Mouse (Mus musculus) liver, embryonic 11.5 days (tissue): ENCODE measurements around the gene Npas4. TPM values are rescaled to one million over a fixed set of nuclear protein-coding genes. Genes with fewer than 3 reads are reported as not detected.
"Not testable (repeated sequence)": the region's sequence is repeated elsewhere in the genome, so short reads cannot be mapped to it uniquely, and the experiment has no call there.

ENCODE experiments used
- ATAC-seq: fragments of 200-750 bp; cut with Nextera tagmentation; replicated peaks from 2 replicates; pipeline ENCODE4 v1.8.0; 2017; ENCODE audit warnings: moderate number of reproducible peaks, mild to moderate bottlenecking, moderate TSS enrichment, moderate library complexity; ENCODE audit not compliant: low FRiP score
- DNase-seq: peaks from one replicate; pipeline ENCODE4 v3.0.0-alpha.2; 2017; ENCODE audit warnings: low spot score
- H3K27ac ChIP-seq: fragments of 300-500 bp; sonication (generic); 2 replicates; pipeline ENCODE4 v1.5.1; 2014; ENCODE audit warnings: mild to moderate bottlenecking, low read depth, low read length, control low read depth
- H3K27me3 ChIP-seq: fragments of 300-500 bp; sonication (generic); replicated peaks from 2 replicates; pipeline ENCODE4 v1.6.1; 2014; ENCODE audit warnings: low read length, mixed read lengths; ENCODE audit not compliant: control insufficient read depth, insufficient read depth
- H3K36me3 ChIP-seq: fragments of 300-500 bp; sonication (generic); 2 replicates; pipeline ENCODE4 v1.6.1; 2014; ENCODE audit warnings: mild to moderate bottlenecking, low read length, moderate library complexity, mixed read lengths; ENCODE audit not compliant: control insufficient read depth, insufficient read depth
- H3K4me1 ChIP-seq: fragments of 300-500 bp; sonication (generic); replicated peaks from 2 replicates; pipeline ENCODE4 v1.6.1; 2014; ENCODE audit warnings: low read length, mixed read lengths; ENCODE audit not compliant: control insufficient read depth, insufficient read depth
- H3K4me2 ChIP-seq: fragments of 300-500 bp; sonication (generic); 2 replicates; pipeline ENCODE4 v1.6.1; 2014; ENCODE audit warnings: mild to moderate bottlenecking, control low read depth, moderate library complexity
- H3K4me3 ChIP-seq: fragments of 300-500 bp; sonication (generic); 2 replicates; pipeline ENCODE4 v1.5.1; 2014; ENCODE audit warnings: low read depth, low read length, control low read depth
- H3K9ac ChIP-seq: fragments of 300-500 bp; sonication (generic); 2 replicates; pipeline ENCODE4 v1.6.1; 2014; ENCODE audit warnings: low read depth, low read length, control low read depth
- H3K9me3 ChIP-seq: fragments of 300-500 bp; sonication (generic); 2 replicates; pipeline ENCODE4 v1.6.1; 2016; ENCODE audit warnings: low read length, inconsistent platforms, mixed read lengths; ENCODE audit not compliant: control insufficient read depth
- WGBS: fragments of 180-500 bp; shearing (Covaris S2); extraction: QIAGEN DNeasy Blood & Tissue Kit; methylation state at CpG from one replicate; pipeline ENCODE4 v1.1.7; 2014; 5-methylcytosine and 5-hydroxymethylcytosine counted together
- polyA plus RNA-seq: library from polyadenylated mRNA; unstranded; fragments of >200 nt; fragmentation: Nextera tagmentation; extraction: Ambion mirVana; gene quantifications from 2 replicates; pipeline ENCODE4 v1.2.1, GENCODE M21; 2014

The Npas4 gene
- polyA plus RNA-seq, 1 experiment from 2014 or later, result 0.04 TPM

- H3K27ac ChIP-seq, result no peak overlapping the region
- H3K9ac ChIP-seq, result no peak overlapping the region
- ATAC-seq (no peak), DNase-seq (no peak)
- H3K4me3 ChIP-seq, result no peak overlapping the region
- no peaks in the 10 kb centered on the region for H3K4me1 ChIP-seq
- H3K9me3 ChIP-seq, result no peaks in the 10 kb centered on the region
- 21% methylated on average over 46 of the region's 47 CpGs for WGBS
- H3K27me3 ChIP-seq, result peaks cover 58% of the 10 kb centered on the region
- H3K4me2 ChIP-seq, result no peak overlapping the region
- no peaks in the 10 kb centered on the region for H3K36me3 ChIP-seq
Observed at GRCm38 (mm10) chr19:4989434-4990255, 471 bp downstream of the Npas4 start.

DNA sequence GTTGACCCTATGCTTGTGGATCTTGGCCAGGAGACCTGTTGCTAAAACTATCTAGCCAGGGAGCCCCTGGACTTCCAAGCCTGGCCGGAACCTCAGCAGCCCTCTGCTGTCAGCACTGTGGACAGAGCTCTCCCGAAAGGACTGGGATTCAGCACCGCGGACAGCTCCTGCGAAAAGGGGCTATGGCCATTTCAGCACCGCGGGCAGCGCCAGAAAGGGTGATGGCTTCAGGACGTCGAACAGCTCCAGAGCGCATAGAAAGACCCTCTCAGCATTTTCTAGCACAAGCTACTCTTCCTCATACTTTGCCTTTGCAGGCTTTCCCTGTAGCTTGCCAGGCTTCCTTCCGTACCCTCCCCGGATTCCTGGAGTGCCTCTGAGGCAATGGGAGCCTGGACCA, 1.1 kb downstream of the Npas4 start:
- 4% methylated on average over 13 of the region's 13 CpGs for WGBS
- no peaks in the 10 kb centered on the region for H3K4me1 ChIP-seq
- no peaks in the 10 kb centered on the region for H3K36me3 ChIP-seq
- H3K4me3 ChIP-seq, result no peak overlapping the region
- peak; percentile 91 for DNase-seq
- peaks cover 64% of the 10 kb centered on the region for H3K27me3 ChIP-seq
- no peaks in the 10 kb centered on the region for H3K9me3 ChIP-seq
- H3K27ac ChIP-seq, result no peak overlapping the region
- H3K4me2 ChIP-seq, result no peak overlapping the region
- H3K9ac ChIP-seq, result no peak overlapping the region
- no peak; the same call in 1 of the 2 replicates for ATAC-seq

DNA sequence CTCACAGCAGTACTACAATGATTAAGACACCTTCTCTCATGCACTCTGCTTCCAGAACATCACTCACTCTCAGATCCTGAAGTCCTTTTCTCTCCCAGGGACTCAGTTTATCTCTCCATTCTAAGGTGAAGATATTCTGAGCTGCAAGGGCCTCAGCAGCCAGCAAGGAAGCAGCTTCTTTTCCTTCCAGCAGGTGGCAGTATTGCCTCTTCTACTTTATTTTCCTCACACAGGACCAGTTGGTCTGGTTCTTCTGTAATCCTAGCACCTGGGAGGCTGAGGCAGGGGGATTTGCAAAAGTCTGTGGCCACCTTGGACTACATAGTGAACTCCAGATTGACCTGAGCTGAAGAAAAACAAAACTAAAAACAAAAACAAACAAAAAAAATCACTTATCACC, 8.3 kb downstream of the Npas4 start:
- Histone ChIP-seq H3K9ac (no peak overlapping the region), H3K4me3 (no peak overlapping the region), H3K9me3 (no peaks in the 10 kb centered on the region), H3K27me3 (peaks cover 48% of the 10 kb centered on the region), H3K4me2 (no peak overlapping the region), H3K36me3 (no peaks in the 10 kb centered on the region), H3K27ac (no peak overlapping the region), H3K4me1 (no peaks in the 10 kb centered on the region)
- DNase-seq (no peak), ATAC-seq (no peak)

DNA sequence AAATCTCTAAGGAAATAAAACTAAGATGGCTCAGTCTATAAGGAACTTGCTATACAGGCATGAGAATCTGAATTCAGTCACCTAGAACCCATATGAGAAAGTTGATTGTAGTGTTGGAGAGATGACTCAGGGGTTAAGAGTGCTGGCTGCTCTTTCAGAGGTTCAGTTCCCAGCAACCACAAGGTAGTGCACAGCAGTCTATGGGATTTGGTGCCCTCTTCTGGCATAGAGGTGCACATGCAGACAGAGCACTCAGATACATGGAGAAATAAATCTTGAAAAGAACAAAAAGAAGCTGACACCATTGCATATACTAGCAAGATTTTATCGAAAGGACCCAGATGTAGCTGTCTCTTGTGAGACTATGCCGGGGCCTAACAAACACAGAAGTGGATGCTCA, 21.9 kb downstream of the Npas4 start:
- Histone ChIP-seq H3K4me2 (no peak overlapping the region), H3K27ac (no peak overlapping the region), H3K36me3 (peaks cover 15% of the 10 kb centered on the region), H3K27me3 (no peaks in the 10 kb centered on the region), H3K9ac (no peak overlapping the region), H3K4me1 (no peaks in the 10 kb centered on the region), H3K4me3 (no peak overlapping the region), H3K9me3 (no peaks in the 10 kb centered on the region)
- 90% methylated on average over 2 of the region's 2 CpGs for WGBS
- ATAC-seq (no peak), DNase-seq (no peak)

- Histone ChIP-seq H3K27me3 (no peaks in the 10 kb centered on the region), H3K4me1 (peaks cover 4% of the 10 kb centered on the region), H3K27ac (peak within 1 kb of the TSS; percentile 62), H3K9me3 (no peaks in the 10 kb centered on the region), H3K9ac (peak within 1 kb of the TSS; percentile 86), H3K4me3 (peak within 1 kb of the TSS; percentile 85), H3K4me2 (peak within 1 kb of the TSS; percentile 82), H3K36me3 (peaks cover 15% of the 10 kb centered on the region)
- ATAC-seq (peak; percentile 95), DNase-seq (peak; percentile 85)
- under 1% methylated on average over 34 of the region's 34 CpGs for WGBS
Observed at GRCm38 (mm10) chr19:4961928-4962601, 28.1 kb downstream of the Npas4 start, which contains the start of gene Mrpl11. Mrpl11 (plus strand) TSS chr19:4962147.

DNA sequence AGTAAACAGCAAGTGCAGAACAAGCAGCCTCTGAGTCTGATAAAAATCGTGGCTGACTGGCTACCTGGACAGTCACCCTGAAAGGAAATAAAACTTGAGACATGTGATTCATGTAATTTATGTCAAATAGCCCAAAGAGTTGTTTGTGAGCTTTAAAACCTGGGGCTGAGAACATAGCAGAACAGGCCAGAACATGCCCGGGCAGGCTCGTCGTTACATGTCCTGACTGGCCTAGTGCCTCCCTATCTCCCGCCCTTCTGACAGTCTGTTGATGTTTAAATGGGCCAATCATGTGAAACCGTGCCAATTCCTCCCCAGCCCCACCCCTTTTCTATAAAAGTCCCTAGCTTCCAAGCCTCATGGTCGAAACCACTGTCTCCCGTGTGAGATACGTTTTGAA, 41.5 kb downstream of the Npas4 start:
- H3K27ac ChIP-seq, H3K36me3 ChIP-seq, H3K4me2 ChIP-seq, H3K4me3 ChIP-seq, H3K9ac ChIP-seq, H3K9me3 ChIP-seq, DNase-seq, ATAC-seq, H3K27me3 ChIP-seq, H3K4me1 ChIP-seq: not testable (repeated sequence)
- WGBS, result 83% methylated on average over 9 of the region's 9 CpGs

- Histone ChIP-seq H3K27ac (no peak overlapping the region), H3K36me3 (no peaks in the 10 kb centered on the region), H3K4me2 (no peak overlapping the region), H3K27me3 (peaks cover 27% of the 10 kb centered on the region), H3K4me1 (peaks cover 8% of the 10 kb centered on the region; the same call in 1 of the 2 replicates), H3K9me3 (no peaks in the 10 kb centered on the region), H3K4me3 (no peak overlapping the region), H3K9ac (no peak overlapping the region)
- DNase-seq (no peak), ATAC-seq (no peak)
- WGBS, result 48% methylated on average over 6 of the region's 6 CpGs
Observed at GRCm38 (mm10) chr19:4945540-4945939, 44.6 kb downstream of the Npas4 start.

DNA sequence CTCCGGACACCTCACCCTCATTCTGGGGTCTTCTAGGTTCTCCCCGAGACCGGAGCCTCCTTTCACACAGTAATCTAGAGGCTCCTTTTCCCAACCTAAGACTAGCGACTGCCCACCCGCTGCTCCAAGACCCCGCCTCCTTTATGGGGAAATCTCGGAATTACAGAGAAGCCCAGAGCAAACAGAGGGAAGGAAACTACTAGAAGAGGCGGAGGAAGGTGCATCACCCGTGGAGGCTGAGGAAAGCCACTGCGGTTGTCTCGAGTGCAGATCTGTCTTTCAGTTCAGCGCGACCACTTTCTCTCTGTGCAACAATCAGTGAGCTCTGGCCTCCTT, 46.9 kb downstream of the Npas4 start:
- peak overlapping the region; percentile 77 for H3K4me2 ChIP-seq
- WGBS, result 12% methylated on average over 13 of the region's 13 CpGs
- H3K27ac ChIP-seq, result no peak overlapping the region
- peaks cover 36% of the 10 kb centered on the region for H3K27me3 ChIP-seq
- H3K36me3 ChIP-seq, result no peaks in the 10 kb centered on the region
- no peak for DNase-seq
- H3K9ac ChIP-seq, result no peak overlapping the region
- H3K4me3 ChIP-seq, result peak overlapping the region; percentile 53
- no peaks in the 10 kb centered on the region for H3K9me3 ChIP-seq
- H3K4me1 ChIP-seq, result peaks cover 8% of the 10 kb centered on the region; the same call in 1 of the 2 replicates
- 0 out of 2 replicates have a peak, but pooled peaks have one; percentile 5 for ATAC-seq
